Mouse (Mus musculus) left cerebral cortex, postnatal 25 days (tissue): ENCODE results near the gene Klhl8. TPM values are rescaled to one million over a fixed set of nuclear protein-coding genes. Genes with fewer than 3 reads are reported as not detected.
A peak's percentile ranks its signal among the peaks of the same experiment; 100 is the strongest.

Source experiments
- DNase-seq, 2 experiments: peaks; one replicate each; pipeline ENCODE4 v3.0.0; 2022; ENCODE audit warnings: low spot score in 2 of 2, mixed read lengths in 1 of 2
- intact Hi-C: fragments of 180-260 bp; cut with DNase I; formaldehyde crosslinking; loops from one replicate; pipeline ENCODE4 v1.15.1; 2025
- total RNA-seq, 2 experiments: library from RNA; stranded (reverse); gene quantifications; 2 replicates each; pipeline ENCODE4 v1.2.3; 2021

Klhl8 gene
- total RNA-seq, 2 experiments from 2014 or later, result 37.8 to 39.3 TPM

DNA sequence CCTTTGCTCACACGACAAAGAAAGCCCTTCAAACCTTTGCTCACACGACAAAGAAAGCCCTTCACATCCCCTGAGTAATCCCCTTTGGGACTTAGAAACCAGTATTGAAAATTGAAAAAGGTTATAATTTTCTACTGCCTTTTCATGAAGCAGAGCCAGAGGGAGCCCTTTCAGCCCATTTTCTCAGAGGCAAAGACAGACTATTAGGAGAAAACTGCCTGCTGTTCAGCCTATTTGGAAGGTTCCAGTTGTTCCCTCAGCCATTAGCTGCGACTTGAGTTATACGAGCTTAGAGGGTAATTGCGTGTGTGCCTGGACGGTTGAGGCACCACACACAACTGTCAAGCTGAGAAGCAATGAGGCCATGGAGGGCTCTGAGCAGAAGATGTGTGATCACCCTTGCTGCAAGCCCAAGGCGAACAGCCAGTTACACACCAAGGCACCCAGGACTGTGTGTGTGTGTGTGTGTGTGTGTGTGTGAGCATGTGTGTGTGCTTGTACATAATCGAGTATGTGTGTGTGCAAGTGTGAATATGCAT, 6.4 kb upstream of the Klhl8 start:
- intact Hi-C loops, result no loop called here
- no peak for DNase-seq

DNA sequence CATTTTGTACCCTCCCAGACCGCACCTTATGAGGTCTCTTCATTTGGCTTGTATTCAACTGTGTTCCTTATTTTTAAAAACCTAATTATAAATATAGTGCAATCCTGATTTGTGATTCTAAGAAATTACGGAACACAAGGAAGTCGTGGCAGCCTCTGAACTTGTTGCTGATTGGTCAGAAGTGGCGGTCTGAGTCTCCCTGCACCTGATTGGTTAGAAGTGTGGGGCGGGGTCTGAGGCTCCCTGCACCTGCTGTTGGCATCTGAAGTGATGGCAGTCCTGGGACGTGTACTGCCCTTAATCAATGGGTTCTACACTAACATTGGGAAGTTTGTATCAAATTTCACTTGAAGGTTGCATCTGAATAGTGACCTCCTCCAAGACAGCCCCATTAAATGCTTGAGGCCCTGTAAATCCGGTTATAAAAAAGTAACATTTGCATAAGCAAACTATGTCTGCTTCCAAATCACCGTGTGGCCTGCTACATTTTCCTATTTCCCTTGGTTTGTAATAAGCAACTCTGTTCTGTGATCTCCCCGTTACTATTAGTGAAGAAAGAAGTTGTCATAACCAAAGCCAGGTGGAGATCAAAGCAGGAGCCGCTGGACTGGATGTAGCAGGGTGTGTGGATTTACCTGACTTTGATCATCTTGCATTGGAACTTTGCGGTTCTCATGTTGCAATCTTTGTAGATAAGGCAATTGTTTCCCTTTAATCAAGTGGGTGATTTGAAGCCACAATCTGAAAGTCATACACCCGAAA, 5.7 kb upstream of the Klhl8 start:
- intact Hi-C loops, result no loop called here
- DNase-seq, result no peak

DNA sequence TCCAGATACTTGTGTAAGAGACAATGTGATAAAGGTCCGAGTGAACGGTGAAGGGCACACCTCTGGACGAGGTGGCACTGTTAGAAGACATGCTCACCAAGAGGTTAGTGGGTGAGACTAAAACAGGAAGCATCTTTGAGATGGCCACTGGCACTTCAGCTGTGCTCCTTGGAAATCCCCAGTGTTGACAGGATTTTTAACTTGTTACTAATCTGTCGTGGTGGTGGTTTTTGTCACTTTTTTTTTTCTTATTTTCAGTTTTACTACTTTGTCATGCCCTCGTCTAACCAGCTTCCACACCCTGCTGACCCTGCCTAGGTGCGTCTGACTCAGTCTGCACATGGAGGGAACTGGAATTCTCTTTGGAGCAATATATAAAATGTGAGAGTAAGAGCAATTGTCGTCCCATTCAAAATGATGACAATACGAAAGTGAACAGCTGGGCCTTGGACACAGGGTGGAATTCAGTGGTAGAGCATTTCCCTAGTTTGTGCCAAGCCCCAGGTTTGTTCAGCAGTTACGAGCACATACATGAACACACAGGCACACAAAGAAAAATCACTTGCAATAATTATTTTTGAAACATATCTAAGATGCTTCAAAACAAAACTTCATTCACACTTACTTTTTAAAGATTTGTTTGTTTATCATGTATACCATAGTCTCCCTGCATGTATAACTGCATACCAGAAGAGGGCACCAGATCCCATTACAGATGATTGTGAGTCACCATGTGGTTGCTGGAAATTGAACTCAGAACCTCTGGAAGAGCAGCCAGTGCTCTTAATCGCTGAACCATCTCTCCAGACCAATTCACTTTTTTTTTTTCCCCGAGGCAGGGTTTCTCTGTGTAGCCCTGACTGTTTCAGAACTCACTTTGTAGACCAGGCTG, 3.5 kb upstream of the Klhl8 start:
- intact Hi-C loops, result loop anchor here (5.0 kb wide), 2 partner anchors 57 to 133 kb away; partner anchors contain the start of gene Nudt9
- DNase-seq, result no peak

DNA sequence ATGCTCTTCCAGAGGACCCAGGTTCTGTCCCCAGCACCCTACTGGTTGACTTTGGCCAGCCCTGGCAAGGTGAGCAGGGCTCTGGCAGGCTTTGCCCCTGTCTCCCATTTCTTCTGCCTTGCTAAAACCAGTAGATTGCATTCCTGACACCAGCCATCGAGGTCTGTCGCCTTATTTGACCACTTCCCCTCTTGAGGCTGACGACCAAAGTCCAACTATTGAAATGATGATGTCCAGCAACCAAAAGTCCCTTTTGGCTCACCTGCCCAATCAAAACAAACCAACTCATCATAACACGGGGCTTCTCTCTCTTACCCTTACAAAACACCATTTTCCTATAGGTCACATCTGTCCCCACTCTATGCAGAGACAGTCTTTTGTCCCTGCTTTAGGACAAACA, 2.1 kb upstream of the Klhl8 start:
- intact Hi-C loops, result loop anchor here (5.0 kb wide), 2 partner anchors 56 to 134 kb away; partner anchors contain the start of gene Nudt9

DNA sequence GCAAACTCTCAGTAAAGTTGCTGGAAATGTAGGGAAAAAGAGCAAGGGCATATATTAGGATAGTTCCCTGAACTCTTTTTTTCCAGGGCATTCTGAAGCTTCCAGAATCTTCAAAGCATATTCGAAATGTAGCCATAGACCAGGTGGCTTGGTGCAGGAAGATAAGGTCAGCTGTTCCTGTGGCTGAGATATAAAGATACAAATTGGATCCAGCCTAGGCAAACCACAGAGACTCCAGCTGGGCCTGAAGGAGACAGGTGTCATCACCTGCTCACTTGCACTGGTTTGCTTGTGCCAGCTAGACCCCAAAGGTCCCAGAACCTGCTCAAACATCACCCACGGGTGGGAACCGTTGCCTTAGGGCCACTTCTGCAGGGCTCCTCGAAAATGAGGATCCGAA, 496 bp upstream of the Klhl8 start:
- DNase-seq, result no peak
- intact Hi-C loops, result loop anchor here (5.0 kb wide), 2 partner anchors 54 to 136 kb away; partner anchors contain the start of gene Nudt9

More for the DNA sequence above, 2.1 kb upstream of the Klhl8 start:
- no peak for DNase-seq

DNA sequence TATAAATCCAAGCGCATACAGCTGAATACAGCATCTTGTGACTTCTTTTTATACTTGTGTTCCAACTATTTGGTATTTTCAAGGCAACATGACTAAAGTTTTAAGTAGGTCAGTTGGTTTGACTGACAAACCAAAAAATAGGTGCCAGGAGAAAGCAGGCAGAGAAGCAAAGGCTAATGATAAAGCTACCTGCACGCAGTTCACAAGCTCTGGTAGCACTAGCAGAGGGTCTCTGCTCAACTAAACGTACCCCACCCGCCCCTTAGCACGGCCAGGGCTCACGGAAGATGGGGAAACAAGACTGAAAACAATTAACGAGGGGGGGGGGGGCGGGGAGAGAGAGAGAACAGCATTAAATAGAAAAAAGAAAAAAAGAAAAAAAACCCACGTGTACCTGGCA, 903 bp downstream of the Klhl8 start:
- intact Hi-C loops, result loop anchor here (5.0 kb wide), 2 partner anchors 53 to 137 kb away; partner anchors contain the start of gene Nudt9
- no peak for DNase-seq

DNA sequence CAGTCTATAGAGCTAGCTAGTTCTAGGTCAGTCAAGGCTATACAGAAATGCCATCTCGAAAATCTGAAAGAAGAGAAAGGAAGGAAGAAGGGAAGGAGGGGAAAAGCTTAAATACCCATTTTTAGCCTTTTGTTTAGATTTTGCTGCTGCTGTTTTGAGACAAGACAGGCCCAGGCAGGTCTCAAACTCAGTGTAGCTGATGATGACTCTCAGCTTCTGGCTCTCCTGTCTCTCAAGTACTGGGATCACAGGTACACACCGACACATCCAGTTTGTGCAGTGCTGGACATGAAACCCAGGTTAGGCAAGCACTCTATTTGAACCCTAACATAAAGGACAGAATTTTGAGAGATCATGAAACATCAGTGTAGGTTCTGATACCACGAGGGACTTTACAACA, 1.6 kb downstream of the Klhl8 start:
- intact Hi-C loops, result no loop called here
- no peak for DNase-seq

DNA sequence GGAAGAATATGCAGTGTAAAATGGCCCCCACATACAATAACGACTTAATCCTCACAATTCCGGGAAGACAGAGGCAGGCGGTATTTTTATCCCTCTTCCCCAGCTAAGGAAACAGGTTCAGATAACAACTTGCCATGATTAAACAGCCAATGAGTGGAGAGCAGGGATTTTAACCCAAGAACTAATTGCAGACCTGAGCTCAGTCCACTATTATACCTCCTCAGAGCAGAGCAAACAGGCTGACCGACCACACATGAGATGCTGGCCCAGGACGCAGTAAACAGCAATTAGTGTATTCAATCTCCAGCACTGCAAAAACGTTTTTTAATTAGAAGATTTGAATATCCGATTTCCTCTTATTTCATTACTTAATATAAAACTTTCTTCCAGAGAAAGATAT, 2.2 kb downstream of the Klhl8 start:
- intact Hi-C loops, result no loop called here
- DNase-seq, result no peak

DNA sequence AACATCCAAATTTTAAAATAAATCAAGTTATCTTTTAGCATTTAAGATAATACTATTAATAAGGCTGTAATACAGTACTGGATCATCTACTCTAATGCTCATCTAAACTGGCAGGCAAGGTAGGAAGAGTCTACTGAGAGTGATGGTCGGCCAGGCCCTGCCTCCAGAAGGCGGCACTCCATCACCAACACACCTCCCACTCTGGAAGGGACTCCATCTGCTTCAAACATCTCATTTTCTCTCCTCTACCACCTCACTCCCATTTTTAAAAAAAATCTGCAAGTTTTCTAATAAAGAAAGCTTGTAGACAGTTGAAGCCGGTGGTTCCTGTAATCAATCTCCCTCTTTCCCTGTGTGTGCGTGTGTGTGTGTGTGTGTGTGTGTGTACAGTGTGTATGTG, 3.2 kb downstream of the Klhl8 start:
- intact Hi-C loops, result no loop called here
- DNase-seq, result peak; percentile 23 to 83

DNA sequence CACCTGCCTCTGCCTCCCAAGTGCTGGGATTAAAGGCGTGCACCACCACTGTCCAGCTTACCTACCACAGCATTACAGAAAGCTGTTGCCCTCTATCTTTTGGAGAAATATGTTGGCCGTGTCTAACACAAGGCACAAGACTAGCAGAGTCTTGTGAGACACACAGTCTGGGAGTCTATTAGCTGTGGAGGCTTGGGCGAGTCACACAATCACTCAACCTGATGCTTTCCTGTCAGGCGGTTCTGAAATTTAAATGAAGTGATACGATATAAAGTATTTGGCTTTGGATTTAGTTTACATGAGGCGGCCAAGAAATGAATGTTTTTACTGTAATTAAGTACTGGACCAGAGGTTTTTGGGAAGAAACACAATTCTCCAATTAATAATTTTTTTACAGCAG, 4.9 kb downstream of the Klhl8 start:
- no peak for DNase-seq
- intact Hi-C loops, result no loop called here

DNA sequence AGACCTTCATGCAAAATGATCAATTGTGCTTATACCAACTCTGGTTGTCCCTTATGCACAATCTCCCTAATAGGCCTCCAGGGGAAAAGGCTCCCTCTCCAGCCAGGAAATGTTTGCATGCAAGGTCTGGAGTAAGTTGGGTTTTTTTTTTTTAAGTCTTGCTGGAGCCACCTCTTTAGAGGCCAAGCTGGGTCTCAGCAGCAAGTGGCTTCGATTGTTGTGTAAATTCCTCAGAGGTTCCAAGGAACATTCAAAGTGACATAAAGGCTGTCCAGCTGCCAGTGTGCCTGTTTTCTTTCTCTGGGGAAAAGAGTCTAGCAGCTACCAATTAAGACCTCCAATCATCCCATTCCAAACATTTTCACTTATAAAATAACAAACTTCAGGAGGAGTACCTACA, 12.7 kb downstream of the Klhl8 start:
- intact Hi-C loops, result no loop called here
- DNase-seq, result no peak

DNA sequence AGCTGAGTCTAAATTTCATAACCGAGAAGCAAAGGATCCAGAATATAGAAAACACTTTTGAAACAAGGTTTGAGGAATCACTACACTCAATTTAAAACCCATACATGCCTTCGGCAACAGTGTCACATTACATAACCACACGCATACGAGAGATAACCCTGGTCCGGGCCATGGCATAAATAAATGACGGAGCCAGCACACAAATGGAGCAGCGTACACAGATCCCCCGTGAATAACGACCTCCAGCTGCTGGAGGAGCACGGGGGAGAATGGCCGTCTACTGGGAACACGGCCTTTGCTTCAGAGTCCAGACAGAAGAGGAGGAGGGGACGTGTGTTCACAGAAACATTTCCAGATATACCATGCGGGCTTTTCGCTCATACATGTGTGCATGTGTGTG, 21.3 kb downstream of the Klhl8 start:
- intact Hi-C loops, result no loop called here
- DNase-seq, result no peak

DNA sequence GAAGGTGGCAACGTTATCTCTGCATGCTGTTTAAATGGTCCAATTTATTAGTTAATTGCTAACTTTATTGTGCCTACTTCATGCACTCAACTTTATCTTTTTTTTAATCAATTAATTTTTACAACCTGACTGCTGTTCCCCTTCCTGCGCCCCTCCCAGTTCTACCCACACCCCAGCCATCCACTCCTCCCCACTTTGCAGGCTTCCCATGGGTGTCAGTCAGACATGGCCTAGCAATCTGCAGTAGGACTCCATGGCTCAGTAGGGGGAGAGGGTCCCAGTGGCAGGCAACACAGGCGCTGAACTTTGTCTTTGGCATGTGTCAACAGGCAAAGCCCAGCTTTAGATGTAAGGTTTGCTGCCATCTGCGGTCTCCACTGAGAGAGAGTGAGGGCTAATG, 47.3 kb downstream of the Klhl8 start:
- intact Hi-C loops, result no loop called here
- no peak for DNase-seq

DNA sequence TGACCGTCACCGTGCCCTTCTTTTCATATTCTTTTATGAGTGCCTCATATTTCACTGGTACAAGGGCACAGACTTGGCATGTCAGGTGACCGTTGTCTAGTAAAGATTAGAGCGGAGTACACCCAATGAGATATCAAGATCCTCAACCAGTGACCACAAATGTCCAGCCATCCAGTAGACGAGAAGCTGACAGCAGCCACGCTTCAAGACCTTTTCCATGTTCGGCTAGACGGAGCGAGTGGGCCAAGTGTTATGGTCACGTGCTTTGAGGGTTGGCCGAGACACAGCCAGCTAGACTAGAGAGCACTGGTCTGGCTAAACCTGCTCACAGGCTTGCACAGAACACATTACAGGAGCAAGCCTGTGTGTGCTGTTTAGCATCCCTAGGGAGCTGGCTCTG, 50.4 kb downstream of the Klhl8 start:
- intact Hi-C loops, result no loop called here
- DNase-seq, result no peak

DNA sequence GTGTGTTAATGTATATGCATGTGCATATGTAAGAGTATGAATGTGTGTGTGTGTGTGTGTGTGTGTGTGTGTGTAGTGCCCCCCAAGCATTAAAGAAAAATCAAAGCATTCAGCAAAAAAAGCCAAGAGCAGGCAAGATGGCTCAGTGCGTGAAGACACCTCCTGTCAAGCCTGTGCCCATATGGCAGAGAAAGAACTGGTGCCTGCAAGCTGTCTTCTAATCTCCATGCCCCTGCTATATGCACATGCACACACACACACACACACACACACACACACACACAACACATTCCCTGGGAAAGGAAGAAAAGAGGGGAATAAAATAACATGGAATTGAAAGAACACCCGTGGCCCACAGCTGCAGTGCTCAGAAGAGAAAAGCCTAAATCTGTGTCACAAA, 53.9 kb downstream of the Klhl8 start:
- intact Hi-C loops, result loop anchor here (5.0 kb wide), 1 partner anchor 55 kb away; the partner anchor contains the start of gene Klhl8

DNA sequence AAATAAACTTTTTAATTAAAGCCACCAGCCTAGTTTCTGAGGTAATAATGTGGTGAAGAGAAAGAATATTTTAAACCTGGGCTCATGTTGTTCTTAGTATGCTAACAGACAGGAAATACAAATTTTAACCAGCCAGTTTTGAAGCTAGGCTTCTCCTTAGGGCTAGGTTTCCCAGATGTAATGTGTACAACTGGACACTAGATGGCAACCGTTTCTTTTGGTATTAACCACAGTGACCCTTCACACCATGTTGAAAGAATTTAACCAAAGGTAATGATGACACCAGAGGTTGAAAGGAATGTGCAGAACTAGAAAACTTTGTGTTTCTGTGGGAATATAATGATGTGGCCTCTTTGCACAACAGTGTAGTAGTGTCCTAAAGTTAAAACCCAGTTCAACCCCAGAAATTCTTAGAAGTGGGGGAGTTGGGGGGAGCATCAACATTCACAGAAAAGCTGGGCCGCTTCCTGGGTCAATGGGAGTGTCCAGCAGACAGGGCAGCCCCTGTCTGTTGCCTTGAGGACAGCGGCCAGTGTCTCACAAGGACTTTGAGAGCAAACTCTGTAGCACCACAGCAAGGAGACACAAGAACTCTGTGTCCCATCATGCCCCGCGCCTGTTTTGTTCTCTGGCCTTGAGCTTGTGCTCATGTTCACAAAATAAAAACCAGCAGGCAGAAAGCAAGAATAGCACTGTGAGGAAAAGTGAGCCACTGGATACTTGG, 54.6 kb downstream of the Klhl8 start:
- intact Hi-C loops, result loop anchor here (1.0 to 5.0 kb wide), 2 partner anchors 56 to 71 kb away; partner anchors contain the start of gene Klhl8
- peak in 1 of 2 experiments; percentile 44 for DNase-seq

More for the DNA sequence above, 53.9 kb downstream of the Klhl8 start:
- DNase-seq, result no peak

DNA sequence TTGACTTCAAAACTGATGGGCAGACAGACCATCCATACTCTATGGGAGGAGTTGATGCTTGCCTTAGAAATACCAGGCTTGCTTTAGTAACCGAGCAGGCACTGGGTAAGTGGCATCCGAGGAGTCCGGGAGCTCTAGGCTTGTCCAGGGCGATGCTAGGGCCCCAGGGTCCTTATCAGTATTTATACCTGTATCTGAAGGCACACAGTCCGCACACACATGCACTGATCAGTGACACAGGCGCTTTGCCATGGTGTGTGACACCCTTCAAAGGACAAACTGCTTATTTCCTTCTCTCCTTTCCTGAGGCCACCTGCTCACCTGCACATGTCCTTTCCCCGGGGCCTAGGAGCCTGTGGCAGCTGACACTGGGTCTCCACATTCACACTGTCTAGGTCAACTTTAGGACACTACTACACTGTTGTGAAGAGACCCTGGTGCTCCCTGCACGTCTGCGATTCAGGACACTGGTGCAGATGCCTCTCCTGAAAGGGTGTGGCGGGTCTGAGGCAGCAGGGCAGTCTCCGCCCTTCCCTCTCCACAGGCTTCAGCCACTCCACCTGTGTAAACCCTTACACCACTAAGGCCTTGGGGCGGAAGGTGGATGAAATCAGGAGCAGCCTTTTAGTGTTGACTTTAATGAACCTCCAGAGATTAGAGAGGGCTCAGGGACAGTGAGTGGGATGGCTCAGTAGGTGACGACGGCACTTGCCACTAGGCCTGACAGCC, 55.4 kb downstream of the Klhl8 start:
- intact Hi-C loops, result loop anchor here (1.0 to 5.0 kb wide), 2 partner anchors 57 to 72 kb away; partner anchors contain the start of gene Klhl8
- no peak for DNase-seq

DNA sequence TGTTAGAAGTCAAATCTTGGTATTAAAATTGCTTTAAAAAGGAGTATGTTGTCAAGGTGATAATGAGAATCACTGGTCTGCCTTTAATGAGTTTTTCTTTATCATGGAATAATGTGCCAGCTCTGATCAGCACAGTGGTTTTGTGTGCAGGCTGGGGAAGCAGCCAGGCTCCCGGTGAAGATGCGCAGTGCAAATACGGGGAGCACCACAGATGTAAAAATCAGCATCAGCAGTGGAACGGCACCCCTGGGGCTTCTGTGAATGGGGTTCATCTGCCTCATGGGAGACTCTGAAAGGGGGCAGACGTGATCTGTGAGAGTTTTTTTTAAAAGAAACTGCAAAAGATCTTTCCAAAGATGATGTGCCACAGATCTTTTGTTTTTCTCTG, 56.3 kb downstream of the Klhl8 start:
- intact Hi-C loops, result loop anchor here (5.0 kb wide), 1 partner anchor 58 kb away; the partner anchor contains the start of gene Klhl8
- peak in 1 of 2 experiments; percentile 44 for DNase-seq
